Mouse (Mus musculus) C2C12 (cell line): ENCODE data around the gene Diablo. TPM values are rescaled to one million over a fixed set of nuclear protein-coding genes. Genes with fewer than 3 reads are reported as not detected.

Experiments
- H3K27me3 ChIP-seq: one replicate; pipeline ENCODE4 v1.6.1; 2011; ENCODE audit not compliant: control insufficient read depth, insufficient read depth, insufficient read length
- H3K36me3 ChIP-seq: one replicate; pipeline ENCODE4 v1.6.1; 2011; ENCODE audit not compliant: control insufficient read depth, insufficient read depth
- H3K4me3 ChIP-seq: one replicate; pipeline ENCODE4 v1.5.1; 2011; ENCODE audit warnings: mild to moderate bottlenecking, control low read depth; ENCODE audit not compliant: poor library complexity, insufficient read depth, severe bottlenecking
- H3K79me2 ChIP-seq: one replicate; pipeline ENCODE4 v1.6.1; 2011; ENCODE audit not compliant: control insufficient read depth, insufficient read depth
- H3K79me3 ChIP-seq: one replicate; pipeline ENCODE4 v1.6.1; 2011; ENCODE audit warnings: low read depth, control low read depth
- H3ac ChIP-seq: one replicate; pipeline ENCODE3; 2011; ENCODE audit warnings: low read depth; ENCODE audit not compliant: control insufficient read depth, insufficient read length
- CEBPB ChIP-seq: IDR thresholded peaks from one replicate; pipeline ENCODE4 v1.6.1; 2011; ENCODE audit warnings: low read depth, mild to moderate bottlenecking, control low read depth, moderate library complexity
- CTCF ChIP-seq: IDR thresholded peaks from one replicate; pipeline ENCODE4 v1.5.1; 2011; ENCODE audit not compliant: control insufficient read depth, insufficient read depth, insufficient read length
- FOSL1 ChIP-seq: IDR thresholded peaks from one replicate; pipeline ENCODE4 v1.8.0; 2011; ENCODE audit warnings: mild to moderate bottlenecking, low read length; ENCODE audit not compliant: poor library complexity, insufficient read depth, severe bottlenecking
- MAX ChIP-seq: IDR thresholded peaks from one replicate; pipeline ENCODE4 v1.6.1; 2011; ENCODE audit warnings: mild to moderate bottlenecking, control low read depth
- MYOD1 ChIP-seq: IDR thresholded peaks from one replicate; pipeline ENCODE4 v1.6.1; 2011; ENCODE audit warnings: low read depth; ENCODE audit not compliant: control insufficient read depth, insufficient read length
- MYOG ChIP-seq: IDR thresholded peaks from one replicate; pipeline ENCODE4 v1.6.1; 2011; ENCODE audit not compliant: control insufficient read depth, insufficient read length; ENCODE audit errors: extremely low read depth
- USF1 ChIP-seq: IDR thresholded peaks from one replicate; pipeline ENCODE4 v1.6.1; 2011; ENCODE audit warnings: low read depth, mild to moderate bottlenecking, control low read depth, moderate library complexity
- polyA plus RNA-seq: library from polyadenylated mRNA; unstranded; fragments of >200 nt; fragmentation: generic; extraction: Trizol; gene quantifications from one replicate; pipeline ENCODE4 v1.2.1, GENCODE M21; 2012; ENCODE audit warnings: missing spikeins

Gene Diablo
- polyA plus RNA-seq, 1 experiment: 40.6 TPM

DNA sequence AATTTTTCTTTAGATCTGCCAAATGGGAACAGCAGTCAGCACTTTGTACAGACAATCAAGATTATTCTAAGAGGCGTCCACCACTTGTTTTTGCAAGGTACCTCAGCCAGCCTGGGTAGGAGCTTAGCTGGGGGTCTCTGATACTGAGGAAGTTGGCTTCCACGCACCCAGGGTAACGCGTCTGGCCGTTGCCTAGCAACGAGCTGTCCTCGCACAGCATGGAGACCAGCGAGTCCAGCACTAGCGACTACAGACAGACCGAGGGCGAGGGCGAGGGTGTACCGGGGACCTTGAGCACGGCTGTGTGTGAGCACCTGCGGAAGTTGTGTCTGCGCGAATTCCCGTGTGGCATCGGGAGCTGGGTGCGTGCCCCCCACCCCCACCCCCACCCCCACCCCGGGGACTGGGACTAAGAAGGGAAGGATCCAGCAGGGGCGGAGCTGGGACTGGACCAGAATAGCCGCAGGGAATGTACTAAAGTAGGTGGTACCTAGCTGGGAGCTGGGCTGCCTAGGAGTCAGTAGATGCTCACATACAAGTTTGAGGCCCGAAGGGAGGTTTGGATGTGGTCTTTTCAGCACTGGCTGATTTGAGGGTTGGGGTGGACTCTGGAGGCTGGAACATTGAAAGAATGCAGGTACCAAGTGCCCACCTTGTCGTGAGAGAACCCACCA is 34.7 kb downstream of the Diablo start, which contains the start of the genes Lrrc43 and Il31:
Gene Lrrc43 (plus strand): TSS at position 194 of the 674 bp plus-strand sequence.
Gene Il31 (minus strand): TSS at position 378 of the 674 bp plus-strand sequence.
- TF ChIP-seq CEBPB: no peak
- no peak for TF ChIP-seq MAX
- TF ChIP-seq MYOD1: no peak
- TF ChIP-seq MYOG: no peak
- TF ChIP-seq FOSL1: no peak
- TF ChIP-seq CTCF: no peak
- no peak for TF ChIP-seq USF1
- no peak within 1 kb of the TSS for H3K4me3 ChIP-seq
- no peaks in the 10 kb centered on the region for H3K79me2 ChIP-seq
- no peaks in the 10 kb centered on the region for H3K79me3 ChIP-seq
- no peak within 1 kb of the TSS for H3ac ChIP-seq
- H3K36me3 ChIP-seq: no peaks in the 10 kb centered on the region
- H3K27me3 ChIP-seq: peaks cover 54% of the 10 kb centered on the region

DNA sequence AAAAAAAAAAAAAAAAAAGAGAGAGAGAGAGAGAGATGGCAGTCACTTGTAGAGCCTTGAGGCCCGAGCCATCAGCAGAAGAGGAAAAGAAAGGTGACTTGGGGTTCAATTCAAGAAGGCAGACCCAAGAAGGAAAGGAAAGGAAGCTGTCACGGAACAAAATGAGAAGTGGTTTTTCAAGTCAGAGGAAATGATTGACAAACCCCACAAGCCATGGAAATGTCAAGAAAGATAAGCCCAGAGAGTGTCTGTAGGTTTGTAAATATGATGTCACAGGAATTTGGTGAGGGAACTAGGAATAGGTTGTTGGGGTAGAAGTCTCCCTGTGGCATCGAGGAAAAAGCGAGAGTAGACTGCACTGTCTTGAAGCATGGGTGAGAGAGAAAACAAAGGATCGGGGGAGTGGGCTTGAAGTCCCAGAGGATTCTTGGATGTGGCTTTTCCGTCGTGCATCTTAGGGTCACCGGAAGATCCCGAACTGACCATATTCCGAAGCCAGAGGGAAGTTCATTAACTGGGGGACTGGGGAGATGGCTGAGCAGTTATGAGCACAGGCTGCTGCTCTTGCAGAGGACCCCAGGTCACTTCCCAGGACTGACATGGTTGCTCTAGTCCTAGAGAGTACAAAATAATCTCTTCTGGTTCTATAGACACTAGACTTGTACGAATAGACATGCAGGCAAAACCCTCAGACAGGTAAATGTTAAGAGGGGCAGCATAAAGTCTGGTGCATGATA is 36.1 kb downstream of the Diablo start:
- no peaks in the 10 kb centered on the region for H3K36me3 ChIP-seq
- H3ac ChIP-seq: no peak overlapping the region
- peaks cover 46% of the 10 kb centered on the region for H3K27me3 ChIP-seq
- TF ChIP-seq CTCF: no peak
- TF ChIP-seq FOSL1: no peak
- no peak for TF ChIP-seq MAX
- TF ChIP-seq MYOG: no peak
- no peak for TF ChIP-seq MYOD1
- TF ChIP-seq USF1: no peak
- TF ChIP-seq CEBPB: no peak
- H3K79me2 ChIP-seq: no peaks in the 10 kb centered on the region
- H3K4me3 ChIP-seq: no peak overlapping the region
- no peaks in the 10 kb centered on the region for H3K79me3 ChIP-seq

DNA sequence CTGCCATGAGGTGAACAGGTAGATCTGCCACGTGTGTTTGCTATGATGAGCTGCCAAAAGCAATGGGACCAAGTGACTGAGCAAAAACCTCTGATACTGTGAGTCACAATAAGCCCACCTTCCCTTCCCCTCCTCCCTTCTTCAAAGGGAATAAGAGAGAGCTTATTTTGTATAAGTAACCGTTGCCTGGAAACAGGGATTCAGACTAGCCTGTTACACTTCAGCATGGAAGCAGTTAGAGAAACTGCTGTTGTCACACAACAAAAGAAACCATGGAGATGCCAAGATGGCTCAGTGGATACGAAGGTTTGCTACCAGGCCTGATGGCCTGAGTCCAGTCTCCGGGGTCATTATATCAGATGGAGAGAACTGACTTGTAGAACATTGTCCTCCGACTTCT is 50.2 kb downstream of the Diablo start:
- Histone ChIP-seq H3K36me3 (no peaks in the 10 kb centered on the region), H3ac (no peak overlapping the region), H3K27me3 (peaks cover 9% of the 10 kb centered on the region), H3K4me3 (no peak overlapping the region), H3K79me3 (no peaks in the 10 kb centered on the region), H3K79me2 (no peaks in the 10 kb centered on the region)
- no peak for TF ChIP-seq CTCF

DNA sequence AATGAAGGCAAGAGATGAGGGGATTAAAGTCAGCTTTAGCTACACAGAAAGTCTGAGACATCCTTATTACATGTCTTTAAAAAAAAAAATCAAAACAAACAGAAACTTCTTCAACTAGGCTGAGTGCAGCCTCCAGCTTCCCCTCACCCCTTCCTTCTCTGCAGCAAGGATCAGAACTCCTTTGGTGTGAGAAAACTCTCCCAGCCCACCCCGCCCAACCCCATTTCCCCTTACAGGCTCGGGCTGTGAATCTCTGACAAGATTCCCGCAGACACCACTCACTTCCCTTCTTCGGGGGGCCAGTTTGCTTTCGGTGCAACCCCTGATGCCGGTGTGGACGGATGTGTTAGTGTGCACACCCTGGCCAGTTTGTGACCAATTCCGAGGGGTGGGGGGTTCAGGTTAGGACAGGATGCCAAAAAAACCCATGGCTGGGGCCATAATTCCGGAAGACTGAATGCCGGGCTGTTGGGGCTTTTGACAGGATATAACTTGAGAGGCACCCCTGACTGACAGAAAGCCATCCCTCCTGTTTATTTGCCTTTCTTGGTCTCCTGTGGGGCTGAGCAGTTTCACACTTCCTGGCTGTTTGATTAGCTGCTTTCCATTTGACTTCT is 53.1 kb downstream of the Diablo start:
- H3K4me3 ChIP-seq: no peak overlapping the region
- TF ChIP-seq MYOG (no peak), MYOD1 (no peak), MAX (no peak), CEBPB (no peak), FOSL1 (no peak), USF1 (no peak), CTCF (no peak)
- no peaks in the 10 kb centered on the region for H3K36me3 ChIP-seq
- H3ac ChIP-seq: no peak overlapping the region
- no peaks in the 10 kb centered on the region for H3K79me2 ChIP-seq
- H3K27me3 ChIP-seq: peaks cover 9% of the 10 kb centered on the region
- no peaks in the 10 kb centered on the region for H3K79me3 ChIP-seq

DNA sequence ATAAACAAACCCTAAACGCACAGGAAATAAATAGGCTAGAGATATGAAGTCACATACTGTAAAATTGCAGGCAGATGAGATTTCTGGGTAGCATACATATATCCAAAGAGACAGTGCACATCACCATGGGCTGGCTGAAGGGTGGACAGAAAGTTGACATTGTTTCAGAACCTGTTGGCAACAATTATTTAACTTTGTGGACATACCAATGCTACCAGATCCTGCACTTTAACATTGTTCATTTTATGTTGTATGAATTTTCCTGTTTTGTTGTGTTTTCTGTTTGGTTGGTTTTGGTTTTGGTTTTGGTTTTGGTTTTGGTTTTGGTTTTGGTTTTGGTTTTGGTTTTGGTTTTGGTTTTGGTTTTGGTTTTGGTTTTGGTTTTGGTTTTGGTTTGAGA is 59.3 kb downstream of the Diablo start:
- Histone ChIP-seq H3K79me3 (no peaks in the 10 kb centered on the region), H3K4me3 (no peak overlapping the region), H3K27me3 (peaks cover 1% of the 10 kb centered on the region), H3K36me3 (no peaks in the 10 kb centered on the region), H3ac (no peak overlapping the region), H3K79me2 (no peaks in the 10 kb centered on the region)
- TF ChIP-seq USF1 (no peak), FOSL1 (no peak), MYOD1 (no peak), MYOG (no peak), MAX (no peak), CTCF (no peak), CEBPB (no peak)
